Mouse (Mus musculus): ENCODE measurements around the gene Tmem204.

DNA sequence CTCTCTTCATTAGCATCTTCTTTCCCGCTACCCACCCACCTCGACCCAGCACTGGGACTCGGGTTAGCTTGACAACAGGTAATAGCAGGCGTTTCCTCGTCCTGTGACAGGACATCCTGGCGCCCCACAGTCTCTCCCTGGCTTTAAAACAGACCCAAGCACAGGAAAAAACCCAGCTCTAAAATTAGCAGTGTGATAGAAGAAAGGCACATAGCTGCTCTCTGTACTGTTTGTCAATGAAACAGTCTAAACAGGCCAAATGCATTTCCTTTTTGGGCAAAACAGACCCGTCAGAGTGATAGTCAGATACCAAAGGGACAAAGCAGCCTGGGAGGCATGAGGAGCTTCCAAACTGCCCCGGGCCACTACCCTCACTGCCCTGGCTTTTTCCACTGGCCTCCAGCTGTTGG is 15.9 kb downstream of the Tmem204 start:
- TF ChIP-seq POLR2A (IDR thresholded peaks at IDR 0.05; ENCODE audit: borderline replicate concordance, extremely low read depth, insufficient read depth, insufficient read length, poor library complexity, severe bottlenecking) (no peak), CTCF (IDR thresholded peaks at IDR 0.05; ENCODE audit: borderline replicate concordance, extremely low read depth, insufficient read depth, insufficient read length) (no peak)
